Mouse (Mus musculus) midbrain, postnatal 0 days (tissue): ENCODE results near the gene Slc22a21. TPM values are rescaled to one million over a fixed set of nuclear protein-coding genes. Genes with fewer than 3 reads are reported as not detected.
"Not testable (repeated sequence)": the region's sequence is repeated elsewhere in the genome, so short reads cannot be mapped to it uniquely, and the experiment has no call there.

Experiments used
- ATAC-seq: fragments of 200-750 bp; cut with Nextera tagmentation; 2 replicates; pipeline ENCODE4 v1.8.0; 2017; ENCODE audit warnings: moderate number of reproducible peaks, mild to moderate bottlenecking, moderate TSS enrichment, moderate library complexity; ENCODE audit not compliant: low FRiP score
- DNase-seq: peaks from one replicate; pipeline ENCODE4 v3.0.0-alpha.2; 2015; ENCODE audit warnings: low spot score
- H3K27ac ChIP-seq: fragments of 300-500 bp; sonication (generic); 2 replicates; pipeline ENCODE4 v1.5.1; 2014; ENCODE audit warnings: low read depth, mild to moderate bottlenecking, low read length, mixed read lengths
- H3K27me3 ChIP-seq: fragments of 300-500 bp; sonication (generic); 2 replicates; pipeline ENCODE4 v1.6.1; 2014; ENCODE audit warnings: low read length, control low read depth, mixed read lengths; ENCODE audit not compliant: insufficient read depth
- H3K36me3 ChIP-seq: fragments of 300-500 bp; sonication (generic); 2 replicates; pipeline ENCODE4 v1.6.1; 2014; ENCODE audit warnings: low read length, control low read depth, mixed read lengths; ENCODE audit not compliant: insufficient read depth
- H3K4me1 ChIP-seq: fragments of 300-500 bp; sonication (generic); 2 replicates; pipeline ENCODE4 v1.6.1; 2014; ENCODE audit warnings: mild to moderate bottlenecking, control low read depth, antibody characterized with exemption, low read length, mixed read lengths; ENCODE audit not compliant: insufficient read depth
- H3K4me2 ChIP-seq: fragments of 300-500 bp; sonication (generic); 2 replicates; pipeline ENCODE4 v1.6.1; 2014; ENCODE audit warnings: low read depth, mild to moderate bottlenecking, low read length, mixed read lengths; ENCODE audit not compliant: poor library complexity, severe bottlenecking
- H3K4me3 ChIP-seq: fragments of 300-500 bp; sonication (generic); 2 replicates; pipeline ENCODE4 v1.5.1; 2014; ENCODE audit warnings: low read depth, mild to moderate bottlenecking, low read length, moderate library complexity
- H3K9ac ChIP-seq: fragments of 300-500 bp; sonication (generic); replicated peaks from 2 replicates; pipeline ENCODE4 v1.6.1; 2014; ENCODE audit warnings: mild to moderate bottlenecking, low read length, moderate library complexity, mixed read lengths; ENCODE audit not compliant: poor library complexity, severe bottlenecking
- H3K9me3 ChIP-seq: fragments of 300-500 bp; sonication (generic); 2 replicates; pipeline ENCODE4 v1.6.1; 2016; ENCODE audit warnings: low read length, control low read depth
- CTCF ChIP-seq: IDR thresholded peaks from 2 replicates; pipeline ENCODE4 v1.5.1; 2016; ENCODE audit warnings: antibody characterized with exemption, mild to moderate bottlenecking
- WGBS: fragments of 180-500 bp; shearing (Covaris S2); extraction: QIAGEN DNeasy Blood & Tissue Kit; methylation state at CpG from one replicate; pipeline ENCODE4 v1.1.7; 2014; 5-methylcytosine and 5-hydroxymethylcytosine counted together
- polyA plus RNA-seq: library from polyadenylated mRNA; unstranded; fragments of >200 nt; fragmentation: Nextera tagmentation; extraction: Ambion mirVana; gene quantifications from 2 replicates; pipeline ENCODE4 v1.2.1, GENCODE M21; 2015
- total RNA-seq: library from RNA; depleted of rRNA; stranded (reverse); fragments of >200 nt; gene quantifications from 2 replicates; pipeline ENCODE4 v1.2.3, GENCODE M21; 2014

The Slc22a21 gene
- total and polyA plus RNA-seq, 2 experiments from 2014 or later = 5.9 to 6.7 TPM

- DNase-seq (no peak), ATAC-seq (no peak)
- no peak for TF ChIP-seq CTCF
- H3K9ac ChIP-seq = no peak overlapping the region
- 73% methylated on average over 1 of the region's 1 CpGs for WGBS
- H3K4me1 ChIP-seq = no peaks in the 10 kb centered on the region
- H3K27ac ChIP-seq = no peak overlapping the region
- H3K4me2 ChIP-seq = no peak overlapping the region
- no peaks in the 10 kb centered on the region for H3K9me3 ChIP-seq
- H3K36me3 ChIP-seq = no peaks in the 10 kb centered on the region
- H3K27me3 ChIP-seq = no peaks in the 10 kb centered on the region
- H3K4me3 ChIP-seq = no peak overlapping the region
These were observed 23.5 kb downstream of the Slc22a21 start for GRCm38 (mm10) chr11:53956636-53957035.

DNA sequence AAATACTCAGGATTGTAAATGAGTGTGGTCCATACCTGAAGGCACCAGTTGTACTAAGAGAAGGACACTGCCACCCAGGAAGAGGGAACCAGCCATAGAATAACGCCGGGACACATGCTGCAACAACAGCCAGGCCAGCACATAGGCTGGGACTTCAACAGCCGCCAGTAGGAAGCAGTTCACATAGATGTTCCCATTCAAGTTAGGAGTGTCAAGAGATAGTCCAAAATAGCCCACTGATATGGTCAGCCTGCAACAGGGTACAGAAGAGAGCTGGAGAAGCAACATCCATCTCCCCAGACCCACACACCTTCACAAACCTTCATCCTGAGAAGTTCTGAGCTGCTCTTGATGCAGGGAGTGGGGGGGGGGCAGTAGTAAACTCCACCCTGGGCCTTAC, 25.5 kb downstream of the Slc22a21 start:
- H3K36me3 ChIP-seq = no peaks in the 10 kb centered on the region
- TF ChIP-seq CTCF = no peak
- no peak for DNase-seq
- ATAC-seq = no peak
- H3K27ac ChIP-seq = no peak overlapping the region
- H3K4me1 ChIP-seq = no peaks in the 10 kb centered on the region
- WGBS = 81% methylated on average over 3 of the region's 3 CpGs
- no peak overlapping the region for H3K4me2 ChIP-seq
- H3K4me3 ChIP-seq = no peak overlapping the region
- no peaks in the 10 kb centered on the region for H3K27me3 ChIP-seq
- H3K9me3 ChIP-seq = no peaks in the 10 kb centered on the region
- no peak overlapping the region for H3K9ac ChIP-seq

DNA sequence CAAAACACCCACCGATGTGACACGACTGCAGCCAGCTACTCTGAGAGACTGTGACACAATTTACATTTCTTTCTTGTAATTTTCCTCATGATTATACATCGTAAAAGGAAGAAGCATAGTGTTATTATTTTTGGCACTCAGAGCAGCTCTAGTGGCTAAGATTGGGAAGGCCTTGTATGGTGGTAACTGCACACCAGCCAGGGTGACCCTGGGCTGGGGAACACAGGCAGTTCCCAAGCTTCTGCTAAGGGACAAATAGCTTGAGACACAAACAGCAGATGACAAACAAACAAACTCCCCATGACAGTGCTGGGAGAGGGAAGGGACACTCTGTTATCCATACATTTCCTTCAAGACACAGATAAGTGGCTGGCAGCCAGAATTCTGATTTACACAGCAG, 30.0 kb downstream of the Slc22a21 start:
- H3K4me3 ChIP-seq, H3K36me3 ChIP-seq, H3K4me1 ChIP-seq, H3K27ac ChIP-seq, H3K27me3 ChIP-seq, ATAC-seq, H3K9ac ChIP-seq, DNase-seq, H3K4me2 ChIP-seq, H3K9me3 ChIP-seq: not testable (repeated sequence)
- WGBS = no CpG with 5 or more reads among the region's 3 CpGs

- 79% methylated on average over 4 of the region's 4 CpGs for WGBS
- not testable (repeated sequence) for H3K4me2 ChIP-seq, H3K27me3 ChIP-seq, H3K36me3 ChIP-seq, ATAC-seq, DNase-seq, H3K4me3 ChIP-seq, H3K4me1 ChIP-seq, H3K9me3 ChIP-seq, H3K27ac ChIP-seq, H3K9ac ChIP-seq
These were observed 48.2 kb downstream of the Slc22a21 start for GRCm38 (mm10) chr11:53931944-53932318.

GRCm38 (mm10) chr11:53931091-53931943, 48.8 kb downstream of the Slc22a21 start:
- H3K9ac ChIP-seq = no peak overlapping the region
- no peaks in the 10 kb centered on the region for H3K9me3 ChIP-seq
- H3K4me2 ChIP-seq = no peak overlapping the region
- TF ChIP-seq CTCF = peak; percentile 85
- no peaks in the 10 kb centered on the region for H3K36me3 ChIP-seq
- no peaks in the 10 kb centered on the region for H3K4me1 ChIP-seq
- H3K27me3 ChIP-seq = no peaks in the 10 kb centered on the region
- DNase-seq (peak; percentile 71), ATAC-seq (no peak)
- no peak overlapping the region for H3K4me3 ChIP-seq
- 35% methylated on average over 17 of the region's 17 CpGs for WGBS
- no peak overlapping the region for H3K27ac ChIP-seq

DNA sequence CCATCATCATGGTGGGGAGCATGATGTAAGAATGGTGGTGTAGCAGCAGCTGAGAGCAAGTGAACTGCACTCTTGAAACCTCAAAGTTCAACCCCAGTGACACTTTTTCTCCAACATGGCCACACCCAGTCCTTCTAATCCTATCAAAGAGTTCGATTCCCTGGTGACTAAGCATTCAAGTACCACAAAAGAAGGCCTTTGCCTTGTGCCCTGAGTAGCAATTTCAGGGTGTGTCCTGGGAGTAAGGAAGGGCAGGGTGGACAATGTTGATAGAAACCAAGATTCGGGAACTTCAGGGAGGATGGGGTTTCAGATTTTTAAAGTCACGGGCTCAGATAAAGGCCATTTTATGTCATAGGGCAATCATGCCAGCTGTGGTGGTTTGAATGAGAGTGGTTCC, 50.4 kb downstream of the Slc22a21 start:
- Histone ChIP-seq H3K4me2 (no peak overlapping the region), H3K4me1 (no peaks in the 10 kb centered on the region), H3K9ac (no peak overlapping the region), H3K4me3 (no peak overlapping the region), H3K36me3 (no peaks in the 10 kb centered on the region), H3K27ac (no peak overlapping the region), H3K9me3 (no peaks in the 10 kb centered on the region), H3K27me3 (no peaks in the 10 kb centered on the region)
- no peak for TF ChIP-seq CTCF
- 71% methylated on average over 3 of the region's 3 CpGs for WGBS
- DNase-seq (no peak), ATAC-seq (no peak)
